Mouse (Mus musculus) forebrain, embryonic 12.5 days (tissue): ENCODE measurements at regions not wholly inside any gene's neighbourhood (a gene's known extent, or its start where the extent isn't known, plus 50 kb on each side); places are given as distances from the start of the nearest gene placed in this dataset.
"Not testable (repeated sequence)": the region's sequence is repeated elsewhere in the genome, so short reads cannot be mapped to it uniquely, and the experiment has no call there.

Source experiments
- ATAC-seq: fragments of 200-750 bp; cut with Nextera tagmentation; 2 replicates; pipeline ENCODE4 v1.8.0; 2017; ENCODE audit warnings: moderate TSS enrichment; ENCODE audit not compliant: low FRiP score
- H3K27ac ChIP-seq: fragments of 300-500 bp; sonication (generic); 2 replicates; pipeline ENCODE4 v1.5.1; 2016; ENCODE audit warnings: mild to moderate bottlenecking
- H3K27me3 ChIP-seq: fragments of 300-500 bp; sonication (generic); 2 replicates; pipeline ENCODE4 v1.6.1; 2016; ENCODE audit warnings: mild to moderate bottlenecking
- H3K36me3 ChIP-seq: fragments of 300-500 bp; sonication (generic); replicated peaks from 2 replicates; pipeline ENCODE4 v1.6.1; 2016; ENCODE audit warnings: mild to moderate bottlenecking
- H3K4me1 ChIP-seq: fragments of 300-500 bp; sonication (generic); 2 replicates; pipeline ENCODE4 v1.6.1; 2016
- H3K4me2 ChIP-seq: fragments of 300-500 bp; sonication (generic); 2 replicates; pipeline ENCODE4 v1.6.1; 2016; ENCODE audit warnings: mild to moderate bottlenecking, moderate library complexity
- H3K4me3 ChIP-seq: fragments of 300-500 bp; sonication (generic); replicated peaks from 2 replicates; pipeline ENCODE4 v1.5.1; 2016; ENCODE audit warnings: mild to moderate bottlenecking
- H3K9ac ChIP-seq: fragments of 300-500 bp; sonication (generic); 2 replicates; pipeline ENCODE4 v1.6.1; 2016; ENCODE audit warnings: mild to moderate bottlenecking
- H3K9me3 ChIP-seq: fragments of 300-500 bp; sonication (generic); 2 replicates; pipeline ENCODE4 v1.6.1; 2016
- WGBS: fragments of 180-500 bp; shearing (Covaris S2); methylation state at CpG from one replicate; pipeline ENCODE4 v1.1.7; 2016; 5-methylcytosine and 5-hydroxymethylcytosine counted together

- Histone ChIP-seq H3K27me3 (no peaks in the 10 kb centered on the region), H3K4me3 (no peak overlapping the region), H3K36me3 (no peaks in the 10 kb centered on the region), H3K4me1 (peaks cover 2% of the 10 kb centered on the region; the same call in 1 of the 2 replicates), H3K9ac (no peak overlapping the region), H3K4me2 (no peak overlapping the region), H3K9me3 (no peaks in the 10 kb centered on the region), H3K27ac (no peak overlapping the region)
- WGBS: 79% methylated on average over 11 of the region's 11 CpGs
- no peak for ATAC-seq
Measured at GRCm38 (mm10) chr17:83977725-83978124, 130.0 kb upstream of the Haao start.

DNA sequence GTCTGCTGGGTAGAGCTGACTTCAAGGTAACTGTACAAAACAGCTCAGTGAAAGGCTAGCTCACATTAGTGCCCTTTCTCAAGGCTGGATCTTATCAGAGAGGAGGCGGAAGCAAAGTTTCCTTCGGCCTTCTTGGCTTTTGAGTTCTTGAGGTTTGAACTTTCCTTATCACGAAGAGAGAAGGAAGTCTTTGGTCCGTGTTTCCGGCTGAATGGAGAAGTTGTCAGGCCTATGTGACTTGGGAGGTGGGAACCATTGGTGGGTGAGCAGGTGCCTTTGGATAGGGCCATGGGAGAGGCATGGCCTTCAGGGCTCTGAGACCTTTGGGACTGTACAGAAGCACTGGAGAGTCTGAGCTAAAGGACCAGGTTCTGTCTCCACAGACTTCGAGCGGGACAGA lies 128.1 kb upstream of the Haao start:
- WGBS: 94% methylated on average over 7 of the region's 7 CpGs

DNA sequence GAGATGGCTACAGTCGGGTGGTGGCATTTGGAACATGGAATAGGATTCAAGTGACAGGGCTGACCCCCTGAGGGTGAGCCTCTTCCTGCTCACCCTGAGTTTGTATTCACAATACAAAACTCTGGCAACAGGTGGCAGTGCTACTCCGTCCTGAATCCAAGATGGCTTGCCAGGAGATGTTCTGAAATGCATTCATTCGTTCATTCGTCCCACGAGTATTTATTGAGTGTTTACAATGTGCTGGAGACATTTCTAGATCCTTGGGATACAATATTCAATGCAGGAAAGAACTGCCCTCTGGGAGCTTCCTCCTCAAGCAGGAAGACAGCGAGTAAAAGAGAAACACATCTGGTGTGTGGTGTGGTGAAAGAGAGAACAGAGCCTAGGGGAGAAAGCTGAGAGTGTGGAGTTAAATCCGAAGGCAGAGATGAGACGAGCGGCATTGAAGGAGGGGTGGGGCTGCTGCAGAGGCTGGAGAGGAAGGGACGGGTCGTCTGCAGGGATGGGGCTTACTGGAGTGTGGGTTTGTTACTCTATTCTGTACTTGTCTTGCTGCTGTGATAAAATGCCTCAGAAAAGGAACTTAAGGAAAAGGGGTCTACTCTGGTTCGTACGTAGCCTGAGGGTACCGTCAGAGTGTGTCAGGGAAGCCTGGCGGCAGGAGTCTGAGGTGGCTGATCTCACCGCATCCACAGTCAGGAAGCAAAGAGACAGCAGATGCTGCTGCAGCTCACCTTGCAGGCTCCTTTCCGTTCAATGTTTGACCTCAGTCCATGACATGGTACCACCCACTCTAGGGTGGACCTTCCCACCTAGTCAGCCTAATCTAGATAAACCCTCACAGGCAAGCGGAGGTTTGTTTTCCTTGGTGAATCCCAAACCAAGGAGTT lies 125.9 kb upstream of the Haao start:
- H3K4me3 ChIP-seq: no peak overlapping the region
- H3K27ac ChIP-seq: 0 out of 2 replicates have a peak overlapping the region, but pooled peaks have one; percentile 2
- no peaks in the 10 kb centered on the region for H3K27me3 ChIP-seq
- H3K9ac ChIP-seq: no peak overlapping the region
- no peak for ATAC-seq
- no peaks in the 10 kb centered on the region for H3K9me3 ChIP-seq
- peaks cover 15% of the 10 kb centered on the region for H3K4me1 ChIP-seq
- no peaks in the 10 kb centered on the region for H3K36me3 ChIP-seq
- H3K4me2 ChIP-seq: no peak overlapping the region
- WGBS: 50% methylated on average over 18 of the region's 18 CpGs

More for the DNA sequence above, 128.1 kb upstream of the Haao start:
- ATAC-seq: no peak
- H3K4me3 ChIP-seq: no peak overlapping the region
- no peaks in the 10 kb centered on the region for H3K27me3 ChIP-seq
- H3K36me3 ChIP-seq: no peaks in the 10 kb centered on the region
- no peak overlapping the region for H3K4me2 ChIP-seq
- H3K27ac ChIP-seq: no peak overlapping the region
- H3K9me3 ChIP-seq: no peaks in the 10 kb centered on the region
- H3K9ac ChIP-seq: no peak overlapping the region
- peaks cover 9% of the 10 kb centered on the region for H3K4me1 ChIP-seq

DNA sequence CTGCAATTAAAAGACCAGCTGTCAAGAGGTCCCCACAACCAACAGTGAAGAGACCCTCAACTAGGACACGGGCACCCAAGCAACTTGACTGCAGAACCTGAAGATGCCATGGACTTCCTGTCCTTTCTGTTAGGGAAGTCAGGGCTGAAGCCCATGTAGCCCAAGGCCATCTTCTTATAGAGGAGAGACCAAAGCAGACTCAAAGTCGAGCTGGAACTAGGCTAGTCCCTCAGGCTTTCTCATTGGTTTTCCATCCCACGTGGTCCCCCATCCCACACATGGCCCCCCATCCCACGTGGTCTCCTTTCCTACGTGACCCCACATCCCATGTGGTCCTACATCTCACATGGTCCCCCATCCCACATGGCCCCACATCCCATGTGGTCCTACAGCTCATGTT lies 125.1 kb upstream of the Haao start:
- 93% methylated on average over 5 of the region's 5 CpGs for WGBS
- ATAC-seq: no peak

DNA sequence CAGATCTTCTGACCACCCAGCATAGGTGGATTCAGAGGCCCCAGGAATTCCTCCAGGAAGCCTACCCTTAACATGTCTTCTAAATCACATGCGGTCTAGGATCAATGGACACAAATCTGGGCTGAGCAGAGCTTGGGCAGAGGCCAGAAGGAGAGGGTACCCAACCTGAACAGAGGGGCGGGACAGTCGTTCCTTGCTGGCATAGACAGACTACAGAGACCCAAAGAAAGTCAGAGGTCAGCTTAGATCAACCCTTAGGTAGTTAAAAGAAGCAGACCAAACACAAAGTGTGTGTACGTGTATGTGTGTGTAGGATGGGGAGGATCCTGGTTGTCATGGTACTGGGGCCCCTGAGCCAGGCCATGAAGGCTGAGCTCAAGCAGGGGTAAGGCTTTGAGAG lies 124.7 kb upstream of the Haao start:
- H3K27me3 ChIP-seq: no peaks in the 10 kb centered on the region
- no peaks in the 10 kb centered on the region for H3K9me3 ChIP-seq
- no peaks in the 10 kb centered on the region for H3K36me3 ChIP-seq
- H3K9ac ChIP-seq: no peak overlapping the region
- H3K27ac ChIP-seq: no peak overlapping the region
- H3K4me3 ChIP-seq: no peak overlapping the region
- no peak overlapping the region for H3K4me2 ChIP-seq
- ATAC-seq: peak; percentile 35; the same call in 1 of the 2 replicates
- WGBS: 91% methylated on average over 4 of the region's 4 CpGs
- H3K4me1 ChIP-seq: peaks cover 15% of the 10 kb centered on the region

More for the DNA sequence above, 125.1 kb upstream of the Haao start:
- no peak overlapping the region for H3K4me3 ChIP-seq
- H3K27me3 ChIP-seq: no peaks in the 10 kb centered on the region
- H3K9me3 ChIP-seq: no peaks in the 10 kb centered on the region
- no peaks in the 10 kb centered on the region for H3K36me3 ChIP-seq
- no peak overlapping the region for H3K9ac ChIP-seq
- H3K27ac ChIP-seq: no peak overlapping the region
- H3K4me1 ChIP-seq: peaks cover 15% of the 10 kb centered on the region
- H3K4me2 ChIP-seq: no peak overlapping the region

GRCm38 (mm10) chr17:83972026-83972425 lies 124.3 kb upstream of the Haao start:
- Histone ChIP-seq H3K9me3 (no peaks in the 10 kb centered on the region), H3K4me2 (no peak overlapping the region), H3K9ac (no peak overlapping the region), H3K27me3 (no peaks in the 10 kb centered on the region), H3K4me3 (no peak overlapping the region), H3K4me1 (peaks cover 15% of the 10 kb centered on the region), H3K36me3 (no peaks in the 10 kb centered on the region), H3K27ac (no peak overlapping the region)
- peak; percentile 90 for ATAC-seq
- 16% methylated on average over 5 of the region's 5 CpGs for WGBS

GRCm38 (mm10) chr17:83969407-83969826 lies 121.7 kb upstream of the Haao start:
- Histone ChIP-seq H3K4me1 (peaks cover 21% of the 10 kb centered on the region), H3K27me3 (no peaks in the 10 kb centered on the region), H3K4me2 (no peak overlapping the region), H3K9me3 (no peaks in the 10 kb centered on the region), H3K36me3 (no peaks in the 10 kb centered on the region), H3K9ac (no peak overlapping the region), H3K4me3 (no peak overlapping the region), H3K27ac (0 out of 2 replicates have a peak overlapping the region, but pooled peaks have one; percentile 43)
- ATAC-seq: no peak
- 85% methylated on average over 7 of the region's 7 CpGs for WGBS

- not testable (repeated sequence) for ATAC-seq, H3K36me3 ChIP-seq, H3K27me3 ChIP-seq, H3K27ac ChIP-seq, H3K4me2 ChIP-seq, H3K4me3 ChIP-seq, H3K9ac ChIP-seq, H3K9me3 ChIP-seq
- H3K4me1 ChIP-seq: peaks cover 31% of the 10 kb centered on the region
- WGBS: 86% methylated on average over 3 of the region's 3 CpGs
Measured at GRCm38 (mm10) chr17:83968124-83968523, 120.4 kb upstream of the Haao start.

DNA sequence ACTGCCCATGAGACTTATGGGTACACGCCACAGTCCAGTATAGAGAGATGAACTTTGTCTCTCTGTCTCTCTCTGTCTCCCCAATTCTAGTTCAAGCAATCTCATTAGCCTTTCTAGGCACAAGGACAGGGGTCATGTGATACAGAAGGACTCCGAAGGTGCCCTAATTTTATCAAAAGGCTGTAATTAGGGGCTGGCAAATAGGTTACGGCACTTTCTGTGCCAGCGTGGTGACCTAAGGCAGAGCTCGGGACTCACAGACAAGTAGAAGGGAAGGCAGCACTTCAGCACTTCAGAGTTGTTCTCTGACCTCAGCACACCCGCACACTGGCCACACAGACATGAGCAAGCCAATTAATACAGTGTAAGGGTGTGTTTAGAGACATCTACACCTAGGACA lies 119.2 kb upstream of the Haao start:
- H3K27ac ChIP-seq: no peak overlapping the region
- no peaks in the 10 kb centered on the region for H3K36me3 ChIP-seq
- no peak overlapping the region for H3K4me3 ChIP-seq
- H3K9ac ChIP-seq: no peak overlapping the region
- H3K4me2 ChIP-seq: no peak overlapping the region
- no peak for ATAC-seq
- WGBS: 83% methylated on average over 6 of the region's 6 CpGs
- H3K27me3 ChIP-seq: peaks cover 12% of the 10 kb centered on the region; the same call in 1 of the 2 replicates
- H3K9me3 ChIP-seq: no peaks in the 10 kb centered on the region
- peaks cover 23% of the 10 kb centered on the region for H3K4me1 ChIP-seq

GRCm38 (mm10) chr17:83964454-83965211 lies 116.9 kb upstream of the Haao start:
- peaks cover 24% of the 10 kb centered on the region for H3K4me1 ChIP-seq
- H3K27ac ChIP-seq: peak overlapping the region; percentile 31; the same call in 1 of the 2 replicates
- no peak for ATAC-seq
- no peaks in the 10 kb centered on the region for H3K36me3 ChIP-seq
- H3K9ac ChIP-seq: no peak overlapping the region
- peaks cover 25% of the 10 kb centered on the region; the same call in 1 of the 2 replicates for H3K27me3 ChIP-seq
- 32% methylated on average over 13 of the region's 13 CpGs for WGBS
- no peak overlapping the region for H3K4me2 ChIP-seq
- H3K9me3 ChIP-seq: no peaks in the 10 kb centered on the region
- H3K4me3 ChIP-seq: no peak overlapping the region

GRCm38 (mm10) chr17:83963561-83963960 lies 115.8 kb upstream of the Haao start:
- no peaks in the 10 kb centered on the region for H3K9me3 ChIP-seq

GRCm38 (mm10) chr17:83962841-83963240 lies 115.1 kb upstream of the Haao start:
- WGBS: 24% methylated on average over 4 of the region's 4 CpGs
- Histone ChIP-seq H3K4me1 (peaks cover 34% of the 10 kb centered on the region), H3K27ac (no peak overlapping the region), H3K27me3 (peaks cover 30% of the 10 kb centered on the region; the same call in 1 of the 2 replicates), H3K9ac (no peak overlapping the region), H3K9me3 (no peaks in the 10 kb centered on the region), H3K4me2 (no peak overlapping the region), H3K4me3 (no peak overlapping the region), H3K36me3 (no peaks in the 10 kb centered on the region)
- no peak for ATAC-seq

More at GRCm38 (mm10) chr17:83963561-83963960, 115.8 kb upstream of the Haao start:
- Histone ChIP-seq H3K4me2 (no peak overlapping the region), H3K27ac (no peak overlapping the region), H3K4me3 (no peak overlapping the region), H3K27me3 (peaks cover 25% of the 10 kb centered on the region; the same call in 1 of the 2 replicates), H3K4me1 (peaks cover 28% of the 10 kb centered on the region), H3K36me3 (no peaks in the 10 kb centered on the region), H3K9ac (no peak overlapping the region)
- no peak for ATAC-seq
- WGBS: 69% methylated on average over 8 of the region's 8 CpGs
